Mouse (Mus musculus) heart, postnatal 4 days (tissue): ENCODE results near the gene Stam2. TPM values are rescaled to one million over a fixed set of nuclear protein-coding genes. Genes with fewer than 3 reads are reported as not detected.

Experiments
- DNase-seq: peaks from one replicate; pipeline ENCODE4 v3.0.0; 2021
- total RNA-seq, 2 experiments: library from RNA; stranded (reverse); gene quantifications; 2 replicates each; pipeline ENCODE4 v1.2.3; 2021

Stam2 gene
- total RNA-seq, 2 experiments from 2014 or later = 31.3 to 32.4 TPM

DNA sequence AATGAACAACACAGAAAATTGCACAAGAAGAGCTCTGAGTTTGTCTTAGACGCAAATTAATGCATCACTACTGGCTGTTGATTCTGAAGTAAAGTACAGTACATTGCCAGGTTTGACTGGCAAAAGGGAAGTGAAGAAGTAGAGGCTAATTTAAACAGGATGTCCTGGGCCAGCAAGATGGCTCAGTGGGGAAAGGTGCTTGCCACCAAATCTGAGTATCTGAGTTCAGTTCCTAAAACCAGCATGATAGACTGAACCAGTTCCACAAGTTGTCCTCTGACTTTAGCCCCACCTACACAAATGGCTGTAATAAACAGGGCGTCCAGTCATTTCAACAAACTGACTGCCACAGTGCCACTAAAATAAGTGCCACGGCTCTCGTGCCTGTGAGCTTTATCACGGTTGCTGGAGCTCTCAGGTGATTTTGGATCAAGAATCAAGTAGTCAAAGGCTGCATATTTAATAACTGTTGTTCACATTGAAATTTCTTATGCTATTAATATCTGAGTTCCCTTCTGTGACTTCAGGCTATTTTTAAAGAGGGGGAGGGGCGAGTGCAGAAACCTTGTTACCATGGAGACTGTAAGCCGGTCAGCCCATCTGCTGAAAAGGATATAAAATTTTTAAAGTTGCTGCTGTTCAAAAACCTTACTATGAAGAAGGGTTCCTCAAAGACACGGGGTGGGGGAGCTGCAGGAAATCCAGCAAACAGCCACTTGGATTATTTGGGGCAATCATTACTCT lies 94.7 kb downstream of the Stam2 start:
- DNase-seq = no peak

DNA sequence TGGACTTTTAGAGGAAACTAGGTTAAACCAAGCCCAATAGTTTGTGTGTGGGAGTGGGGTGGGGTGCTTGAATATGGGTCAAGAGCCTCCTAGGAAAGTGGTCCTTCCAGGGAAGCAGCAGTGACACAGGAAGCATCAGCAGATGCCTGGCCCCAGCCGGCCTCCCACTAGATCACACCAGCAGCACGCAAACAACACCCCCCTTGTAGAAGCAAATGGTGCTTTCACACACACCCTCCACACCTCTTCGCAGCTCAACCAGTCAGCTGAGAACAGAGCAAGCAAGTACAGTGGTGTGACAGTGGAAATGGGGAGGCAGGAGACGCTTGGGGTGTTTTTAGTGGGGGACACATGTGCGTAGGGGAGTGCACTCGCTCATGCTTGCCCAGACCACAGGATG lies 98.4 kb downstream of the Stam2 start:
- DNase-seq = no peak

Other genes with a start within 250 kb of the Stam2 start
- 1 to 10 TPM in 1 of 2 experiments, under 1 TPM in 1; 0.72 to 1.0 TPM for gene Cacnb4, start 65.5 kb downstream of the Stam2 start, total RNA-seq
- gene Fmnl2, start 115.6 kb upstream of the Stam2 start, total RNA-seq = 1 to 10 TPM; 6.1 to 6.3 TPM